ENCODE assay signal across 13 mouse cellular contexts in genomic region chr4:81579389-81580110, GRCm38 (mm10).
DNase-seq lines count a peak whose midpoint lies in the region; ATAC-seq and TF ChIP-seq lines count a peak whose summit lies in the region.
"Had no signal": no experiment of that assay in that cellular context is flagged by ENCODE, and none has a peak within 500 bp of the region (broad histone marks: within the 10 kb centered on the region; RNA-seq: fewer than 3 reads in every experiment).

No protein-coding gene starts in this region.

- no peaks in the 10 kb centered on the region for H3K27me3 ChIP-seq in lung, embryonic 16.5 days (ENCODE audit: control insufficient read depth, insufficient read depth, low read depth, low read length)
- no peaks in the 10 kb centered on the region for H3K27me3 ChIP-seq in lung, postnatal 0 days (replicated peaks; ENCODE audit: insufficient read depth, low read length)
- no peaks in the 10 kb centered on the region for H3K27me3 ChIP-seq in forebrain, embryonic 13.5 days
- H3K27me3 ChIP-seq in hindbrain, postnatal 0 days (ENCODE audit: insufficient read depth, low read length) = no peaks in the 10 kb centered on the region
- H3K27me3 ChIP-seq in neural tube, embryonic 15.5 days (replicated peaks) = no peaks in the 10 kb centered on the region
- 0 out of 2 replicates have a peak, but pooled peaks cover 4% of the 10 kb centered on the region for H3K27me3 ChIP-seq in intestine, embryonic 16.5 days (replicated peaks; ENCODE audit: control insufficient read depth, insufficient read depth, low read length)

- no peak overlapping the region for H3K4me3 ChIP-seq in lung, embryonic 16.5 days (ENCODE audit: low read length)
- no peak overlapping the region for H3K4me3 ChIP-seq in lung, postnatal 0 days (ENCODE audit: low read depth, low read length)
- no peak overlapping the region for H3K4me3 ChIP-seq in forebrain, embryonic 13.5 days
- H3K4me3 ChIP-seq in hindbrain, postnatal 0 days (ENCODE audit: low read length) = no peak overlapping the region
- H3K4me3 ChIP-seq in neural tube, embryonic 15.5 days (replicated peaks) = no peak overlapping the region
- H3K4me3 ChIP-seq in intestine, embryonic 16.5 days (ENCODE audit: low read length) = no peak overlapping the region
- H3K4me3 ChIP-seq: left cerebral cortex, adult 2 months had no signal

- no peak for TF ChIP-seq CTCF in lung, postnatal 0 days (IDR thresholded peaks at IDR 0.05)
- no peak for TF ChIP-seq CTCF in hindbrain, postnatal 0 days (IDR thresholded peaks at IDR 0.05; ENCODE audit: low read depth)

- no peaks in the 10 kb centered on the region for H3K9me3 ChIP-seq in lung, embryonic 16.5 days (ENCODE audit: control insufficient read depth, low read length)
- no peaks in the 10 kb centered on the region for H3K9me3 ChIP-seq in lung, postnatal 0 days (ENCODE audit: low read length)
- no peaks in the 10 kb centered on the region for H3K9me3 ChIP-seq in forebrain, embryonic 13.5 days (replicated peaks)
- no peaks in the 10 kb centered on the region for H3K9me3 ChIP-seq in hindbrain, postnatal 0 days (ENCODE audit: low read length)
- no peaks in the 10 kb centered on the region for H3K9me3 ChIP-seq in neural tube, embryonic 15.5 days (replicated peaks)
- no peaks in the 10 kb centered on the region for H3K9me3 ChIP-seq in intestine, embryonic 16.5 days (ENCODE audit: control insufficient read depth, low read length)

- H3K4me1 ChIP-seq in lung, embryonic 16.5 days (replicated peaks; ENCODE audit: control insufficient read depth, insufficient read depth, low read length) = 0 out of 2 replicates have a peak, but pooled peaks cover 5% of the 10 kb centered on the region
- H3K4me1 ChIP-seq in lung, postnatal 0 days (ENCODE audit: insufficient read depth, low read depth, low read length) = no peaks in the 10 kb centered on the region
- H3K4me1 ChIP-seq in forebrain, embryonic 13.5 days = peaks cover 35% of the 10 kb centered on the region
- no peaks in the 10 kb centered on the region for H3K4me1 ChIP-seq in hindbrain, postnatal 0 days (ENCODE audit: insufficient read depth, low read length)
- H3K4me1 ChIP-seq in neural tube, embryonic 15.5 days = peaks cover 17% of the 10 kb centered on the region
- no peaks in the 10 kb centered on the region for H3K4me1 ChIP-seq in intestine, embryonic 16.5 days (ENCODE audit: control insufficient read depth, insufficient read depth, low read length)

- H3K4me2 ChIP-seq in lung, embryonic 16.5 days (ENCODE audit: low read depth, low read length) = no peak overlapping the region
- no peak overlapping the region for H3K4me2 ChIP-seq in lung, postnatal 0 days (replicated peaks; ENCODE audit: low read depth, low read length)
- peak overlapping the region; percentile 15; the same call in 1 of the 2 replicates for H3K4me2 ChIP-seq in forebrain, embryonic 13.5 days
- H3K4me2 ChIP-seq in hindbrain, postnatal 0 days (ENCODE audit: low read depth, low read length) = peak overlapping the region; percentile 5; the same call in 1 of the 2 replicates
- peak overlapping the region; percentile 21; the same call in 1 of the 2 replicates for H3K4me2 ChIP-seq in neural tube, embryonic 15.5 days
- H3K4me2 ChIP-seq in intestine, embryonic 16.5 days (ENCODE audit: low read depth, low read length) = no peak overlapping the region

- TF ChIP-seq EP300 in lung, postnatal 0 days (IDR thresholded peaks at IDR 0.05) = no peak

- no peak for ATAC-seq in lung, embryonic 16.5 days (ENCODE audit: low read depth)
- ATAC-seq in lung, postnatal 0 days = no peak
- peak; percentile 25 for ATAC-seq in forebrain, embryonic 13.5 days
- no peak for ATAC-seq in hindbrain, postnatal 0 days
- 0 out of 2 replicates have a peak, but pooled peaks have one; percentile 21 for ATAC-seq in neural tube, embryonic 15.5 days (ENCODE audit: low FRiP score)
- no peak for ATAC-seq in intestine, embryonic 16.5 days
- ATAC-seq: activated CD4-positive, CD25-positive, alpha-beta regulatory T cell, adult 4 months had no signal

- 73% methylated on average over 8 of the region's 8 CpGs for WGBS in lung, embryonic 16.5 days
- WGBS in lung, postnatal 0 days = 67% methylated on average over 8 of the region's 8 CpGs
- WGBS in forebrain, embryonic 13.5 days = 18% methylated on average over 8 of the region's 8 CpGs
- 34% methylated on average over 8 of the region's 8 CpGs for WGBS in hindbrain, postnatal 0 days
- WGBS in neural tube, embryonic 15.5 days = 13% methylated on average over 8 of the region's 8 CpGs
- 73% methylated on average over 8 of the region's 8 CpGs for whole genome bisulfite sequencing in intestine, embryonic 16.5 days

- H3K36me3 ChIP-seq in lung, embryonic 16.5 days (ENCODE audit: control insufficient read depth, insufficient read depth, low read length) = no peaks in the 10 kb centered on the region
- no peaks in the 10 kb centered on the region for H3K36me3 ChIP-seq in lung, postnatal 0 days (ENCODE audit: insufficient read depth, low read length)
- H3K36me3 ChIP-seq in forebrain, embryonic 13.5 days (ENCODE audit: poor library complexity, severe bottlenecking) = no peaks in the 10 kb centered on the region
- no peaks in the 10 kb centered on the region for H3K36me3 ChIP-seq in hindbrain, postnatal 0 days (ENCODE audit: insufficient read depth, low read length)
- no peaks in the 10 kb centered on the region for H3K36me3 ChIP-seq in neural tube, embryonic 15.5 days
- H3K36me3 ChIP-seq in intestine, embryonic 16.5 days (ENCODE audit: control insufficient read depth, insufficient read depth, low read length) = no peaks in the 10 kb centered on the region

- no peak for DNase-seq in lung, postnatal 0 days (ENCODE audit: low spot score)
- DNase-seq in hindbrain, postnatal 0 days (ENCODE audit: low spot score) = no peak
- no peak for DNase-seq in adrenal gland, adult (ENCODE audit: inconsistent age in 2 of 2, low spot score in 1 of 2)
- DNase-seq: kidney, postnatal 14 days; lung, postnatal 14 days; spleen, adult 18-20 months; thymus, adult 2 months had no signal

- no peak overlapping the region for H3K9ac ChIP-seq in lung, embryonic 16.5 days (ENCODE audit: low read length)
- no peak overlapping the region for H3K9ac ChIP-seq in lung, postnatal 0 days (replicated peaks; ENCODE audit: low read depth)
- peak overlapping the region; percentile 1; the same call in 1 of the 2 replicates for H3K9ac ChIP-seq in forebrain, embryonic 13.5 days
- H3K9ac ChIP-seq in hindbrain, postnatal 0 days (replicated peaks; ENCODE audit: low read length) = no peak overlapping the region
- no peak overlapping the region for H3K9ac ChIP-seq in neural tube, embryonic 15.5 days (replicated peaks)
- no peak overlapping the region for H3K9ac ChIP-seq in intestine, embryonic 16.5 days (ENCODE audit: low read depth, low read length)

- 0 out of 2 replicates have a peak overlapping the region, but pooled peaks have one; percentile 13 for H3K27ac ChIP-seq in lung, embryonic 16.5 days (ENCODE audit: low read length)
- no peak overlapping the region for H3K27ac ChIP-seq in lung, postnatal 0 days (ENCODE audit: low read length)
- peak overlapping the region; percentile 51 for H3K27ac ChIP-seq in forebrain, embryonic 13.5 days
- peak overlapping the region; percentile 22; the same call in 1 of the 2 replicates for H3K27ac ChIP-seq in hindbrain, postnatal 0 days
- H3K27ac ChIP-seq in neural tube, embryonic 15.5 days (replicated peaks) = peak overlapping the region; percentile 62
- H3K27ac ChIP-seq in intestine, embryonic 16.5 days (ENCODE audit: low read length) = no peak overlapping the region
- H3K27ac ChIP-seq: left cerebral cortex, adult 2 months had no signal

Comparison
In these comparisons a context has a peak if more than half of its experiments do, and no peak if none do; other contexts are left out.
1. H3K27ac ChIP-seq: peak in lung, embryonic 16.5 days (single experiment), forebrain, embryonic 13.5 days (single experiment), hindbrain, postnatal 0 days (single experiment) and neural tube, embryonic 15.5 days (single experiment); none in lung, postnatal 0 days (single experiment) and intestine, embryonic 16.5 days (single experiment).
2. ATAC-seq: peak in forebrain, embryonic 13.5 days (single experiment) and neural tube, embryonic 15.5 days (single experiment); none in lung, embryonic 16.5 days (single experiment), lung, postnatal 0 days (single experiment), hindbrain, postnatal 0 days (single experiment) and intestine, embryonic 16.5 days (single experiment).
3. H3K4me2 ChIP-seq: peak in forebrain, embryonic 13.5 days (single experiment), hindbrain, postnatal 0 days (single experiment) and neural tube, embryonic 15.5 days (single experiment); none in lung, embryonic 16.5 days (single experiment), lung, postnatal 0 days (single experiment) and intestine, embryonic 16.5 days (single experiment).